Mouse (Mus musculus) hindbrain, embryonic 14.5 days (tissue): ENCODE measurements around the gene Odf3. TPM values are rescaled to one million over a fixed set of nuclear protein-coding genes. Genes with fewer than 3 reads are reported as not detected.

Experiments
- ATAC-seq: fragments of 200-750 bp; cut with Nextera tagmentation; 2 replicates; pipeline ENCODE4 v1.8.0; 2017; ENCODE audit warnings: moderate number of reproducible peaks, mild to moderate bottlenecking, moderate TSS enrichment, moderate library complexity; ENCODE audit not compliant: low FRiP score
- DNase-seq: peaks from one replicate; pipeline ENCODE4 v3.0.0-alpha.2; 2015; ENCODE audit warnings: low spot score
- H3K27ac ChIP-seq: fragments of 300-500 bp; sonication (generic); 2 replicates; pipeline ENCODE4 v1.5.1; 2014; ENCODE audit warnings: mild to moderate bottlenecking, moderate library complexity
- H3K27me3 ChIP-seq: fragments of 300-500 bp; sonication (generic); 2 replicates; pipeline ENCODE4 v1.6.1; 2014; ENCODE audit warnings: mild to moderate bottlenecking, low read length, mixed read lengths; ENCODE audit not compliant: control insufficient read depth, insufficient read depth
- H3K36me3 ChIP-seq: fragments of 300-500 bp; sonication (generic); replicated peaks from 2 replicates; pipeline ENCODE4 v1.6.1; 2014; ENCODE audit not compliant: control insufficient read depth, insufficient read depth
- H3K4me1 ChIP-seq: fragments of 300-500 bp; sonication (generic); replicated peaks from 2 replicates; pipeline ENCODE4 v1.6.1; 2014; ENCODE audit warnings: antibody characterized with exemption, low read length, mixed read lengths; ENCODE audit not compliant: control insufficient read depth, insufficient read depth
- H3K4me2 ChIP-seq: fragments of 300-500 bp; sonication (generic); replicated peaks from 2 replicates; pipeline ENCODE4 v1.6.1; 2014; ENCODE audit warnings: mild to moderate bottlenecking, moderate library complexity
- H3K4me3 ChIP-seq: fragments of 300-500 bp; sonication (generic); replicated peaks from 2 replicates; pipeline ENCODE4 v1.5.1; 2014; ENCODE audit warnings: mild to moderate bottlenecking, low read length
- H3K9ac ChIP-seq: fragments of 300-500 bp; sonication (generic); 2 replicates; pipeline ENCODE4 v1.6.1; 2014
- H3K9me3 ChIP-seq: fragments of 300-500 bp; sonication (generic); 2 replicates; pipeline ENCODE4 v1.6.1; 2016; ENCODE audit warnings: low read length; ENCODE audit not compliant: control insufficient read depth
- WGBS: fragments of 180-500 bp; shearing (Covaris S2); extraction: QIAGEN DNeasy Blood & Tissue Kit; methylation state at CpG from one replicate; pipeline ENCODE4 v1.1.7; 2014; 5-methylcytosine and 5-hydroxymethylcytosine counted together
- polyA plus RNA-seq: library from polyadenylated mRNA; unstranded; fragments of >200 nt; fragmentation: Nextera tagmentation; extraction: Ambion mirVana; gene quantifications from 2 replicates; pipeline ENCODE4 v1.2.1, GENCODE M21; 2014

Odf3 gene
- polyA plus RNA-seq, 1 experiment from 2014 or later = not detected

DNA sequence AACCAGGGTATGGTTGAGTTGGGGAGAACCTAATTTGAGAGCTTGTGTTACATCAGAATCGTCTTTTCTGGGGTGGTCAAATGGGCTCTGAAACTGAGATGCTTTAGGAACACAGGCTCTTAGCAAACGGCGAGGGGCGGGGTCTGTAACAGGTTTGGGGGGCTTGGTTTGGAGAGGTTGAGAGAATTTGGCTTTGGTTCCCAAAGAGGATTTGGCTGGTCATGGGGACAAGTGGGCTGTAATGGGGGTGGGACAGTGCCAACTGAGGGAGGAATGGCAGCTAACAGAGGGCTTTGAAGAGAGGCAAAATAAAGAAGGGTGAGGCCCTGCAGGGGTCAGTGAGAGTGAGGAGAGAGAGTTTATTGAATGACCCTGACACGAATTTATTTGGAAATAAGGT, 8.0 kb upstream of the Odf3 start:
- H3K9ac ChIP-seq = no peak overlapping the region
- DNase-seq (no peak), ATAC-seq (no peak)
- no peak overlapping the region for H3K4me3 ChIP-seq
- H3K36me3 ChIP-seq = no peaks in the 10 kb centered on the region
- H3K4me1 ChIP-seq = no peaks in the 10 kb centered on the region
- no peak overlapping the region for H3K4me2 ChIP-seq
- WGBS = 67% methylated on average over 5 of the region's 5 CpGs
- H3K9me3 ChIP-seq = no peaks in the 10 kb centered on the region
- H3K27me3 ChIP-seq = peaks cover 11% of the 10 kb centered on the region; the same call in 1 of the 2 replicates
- H3K27ac ChIP-seq = no peak overlapping the region

DNA sequence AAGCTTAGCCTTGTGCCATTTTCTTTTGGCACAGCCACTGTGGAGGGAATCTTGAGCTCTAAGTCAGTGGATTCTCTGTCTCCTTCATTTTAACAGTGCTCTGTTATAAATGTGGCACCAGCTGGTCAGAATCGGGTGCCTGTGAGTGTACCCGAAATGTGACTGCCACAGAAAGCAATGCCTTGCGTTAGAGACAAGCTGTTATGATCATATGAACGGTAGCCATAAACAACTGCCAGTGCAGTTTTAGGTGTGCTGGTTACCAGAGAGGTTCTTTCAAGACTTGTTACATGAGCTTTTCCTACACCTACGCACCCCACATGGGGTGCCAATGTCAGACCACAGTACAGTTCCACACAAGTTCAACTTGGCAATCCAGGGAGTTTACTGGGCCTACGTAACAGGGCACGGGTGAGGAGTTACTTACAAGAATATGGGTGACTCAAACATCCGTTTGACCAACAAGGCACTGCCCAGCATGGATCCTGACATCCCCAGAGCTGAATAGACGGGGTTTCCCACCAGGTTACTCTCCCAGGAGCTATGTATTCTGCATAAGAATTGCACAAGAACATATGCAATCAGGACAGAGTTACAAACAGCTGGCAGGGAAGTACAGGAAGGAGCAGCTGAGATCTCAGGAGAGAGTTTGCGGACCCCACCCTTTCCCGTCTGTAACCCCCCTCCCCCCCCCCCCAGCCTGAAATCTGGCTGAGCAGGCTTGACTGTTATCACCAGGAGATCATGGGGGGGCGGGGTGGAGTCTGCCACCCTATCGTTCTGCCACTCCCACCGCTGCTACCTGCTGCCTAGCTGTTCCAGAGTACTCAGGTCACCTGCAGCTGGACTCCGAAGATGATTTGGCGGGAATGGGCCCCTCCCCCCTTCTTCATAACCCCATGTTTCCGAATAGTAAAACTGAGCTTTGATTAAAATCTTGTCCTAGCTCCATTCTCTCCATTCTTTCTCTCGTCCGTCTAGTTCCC, 6.6 kb upstream of the Odf3 start:
- 42% methylated on average over 19 of the region's 19 CpGs for WGBS
- DNase-seq (no peak), ATAC-seq (no peak)
- no peak overlapping the region for H3K4me3 ChIP-seq
- H3K9ac ChIP-seq = no peak overlapping the region
- H3K9me3 ChIP-seq = no peaks in the 10 kb centered on the region
- H3K36me3 ChIP-seq = no peaks in the 10 kb centered on the region
- H3K4me1 ChIP-seq = no peaks in the 10 kb centered on the region
- H3K27ac ChIP-seq = no peak overlapping the region
- peaks cover 11% of the 10 kb centered on the region; the same call in 1 of the 2 replicates for H3K27me3 ChIP-seq
- H3K4me2 ChIP-seq = no peak overlapping the region

DNA sequence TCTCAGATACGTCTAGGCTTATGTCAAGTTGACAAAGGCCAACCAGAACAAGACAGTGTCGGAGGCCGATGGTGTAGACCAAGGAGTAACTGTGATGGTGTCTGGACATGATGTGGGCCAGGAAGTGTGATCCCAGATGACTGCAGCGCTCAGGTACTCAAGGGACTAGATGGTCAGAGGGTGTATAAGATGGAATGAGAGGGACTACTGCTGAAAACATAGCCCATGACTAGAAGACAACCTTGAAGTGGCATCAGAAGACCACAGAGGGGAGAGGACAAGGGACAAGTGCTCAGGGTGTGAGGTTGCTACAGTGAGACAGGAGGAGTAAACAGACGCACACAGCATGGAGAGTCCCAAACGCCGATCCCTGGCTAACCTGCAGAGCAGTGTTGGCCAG, 3.8 kb upstream of the Odf3 start:
- Histone ChIP-seq H3K9ac (no peak overlapping the region), H3K27ac (no peak overlapping the region), H3K36me3 (no peaks in the 10 kb centered on the region), H3K9me3 (no peaks in the 10 kb centered on the region), H3K4me2 (no peak overlapping the region), H3K27me3 (peaks cover 11% of the 10 kb centered on the region; the same call in 1 of the 2 replicates), H3K4me1 (no peaks in the 10 kb centered on the region), H3K4me3 (no peak overlapping the region)
- 80% methylated on average over 7 of the region's 7 CpGs for WGBS
- ATAC-seq (no peak), DNase-seq (no peak)

DNA sequence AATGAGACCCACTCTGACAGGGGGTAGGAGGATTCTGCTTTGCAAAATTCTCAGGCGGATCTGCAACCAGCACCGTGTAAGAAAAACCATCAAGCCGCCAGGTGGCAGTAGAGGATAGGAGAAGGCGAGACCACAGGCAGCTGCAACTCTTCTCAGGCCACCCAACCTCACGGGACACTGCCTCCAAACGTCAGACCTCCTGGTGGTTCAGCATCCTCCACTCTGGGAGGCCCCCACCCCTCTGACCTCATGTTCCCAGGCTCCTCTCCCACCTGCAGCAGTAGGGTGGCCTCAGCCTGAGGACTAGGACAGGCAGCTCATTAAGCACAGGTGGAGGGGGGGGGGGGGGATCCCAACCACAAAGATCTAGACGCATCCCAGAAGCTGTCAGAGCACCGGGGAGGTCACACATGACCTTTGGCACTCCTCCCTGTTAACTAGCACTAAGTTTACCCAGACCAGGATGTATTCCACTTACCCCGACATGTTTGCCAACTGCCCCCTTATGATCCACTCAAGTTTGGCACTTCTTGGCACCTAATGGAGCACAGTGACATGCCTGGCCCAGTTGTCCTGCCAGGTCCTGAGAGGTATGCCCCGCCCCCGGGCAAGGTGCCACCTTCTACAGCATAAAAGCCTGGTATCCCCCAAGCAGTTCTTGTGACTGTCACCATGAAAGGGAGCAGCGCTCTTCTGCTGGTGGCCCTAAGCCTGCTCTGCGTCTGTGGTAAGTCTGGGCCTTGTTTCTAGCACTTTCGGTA, 2.5 kb upstream of the Odf3 start, which contains the start of gene Scgb1c1:
Gene Scgb1c1, plus strand, starts transcription at position 643 of the 761 bp plus-strand sequence.
- Histone ChIP-seq H3K27me3 (peaks cover 11% of the 10 kb centered on the region; the same call in 1 of the 2 replicates), H3K4me3 (no peak within 1 kb of the TSS), H3K36me3 (no peaks in the 10 kb centered on the region), H3K27ac (no peak within 1 kb of the TSS), H3K4me2 (no peak within 1 kb of the TSS), H3K4me1 (no peaks in the 10 kb centered on the region), H3K9ac (no peak within 1 kb of the TSS), H3K9me3 (no peaks in the 10 kb centered on the region)
- ATAC-seq = peak; percentile 76
- peak; percentile 87 for DNase-seq
- 35% methylated on average over 14 of the region's 14 CpGs for WGBS

DNA sequence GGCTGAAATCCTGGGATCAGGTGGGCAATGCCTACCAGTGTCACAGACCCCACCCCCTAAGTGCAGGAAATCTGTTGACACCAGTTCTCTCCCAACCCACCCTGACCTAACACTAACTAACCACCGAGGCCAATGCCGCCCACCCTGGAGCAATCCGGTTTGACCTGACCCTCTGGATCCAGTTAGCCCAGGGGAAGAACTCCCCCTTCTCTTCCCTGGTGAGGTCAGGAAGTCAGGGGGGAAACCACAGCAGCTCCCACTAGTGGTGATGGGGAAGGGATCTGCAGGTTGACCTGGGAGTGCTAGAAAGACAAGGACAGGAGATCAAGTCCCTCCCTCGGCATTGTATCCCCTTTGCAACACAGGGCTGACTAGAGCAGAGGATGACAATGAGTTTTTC, 1.9 kb upstream of the Odf3 start:
- Histone ChIP-seq H3K9me3 (no peaks in the 10 kb centered on the region), H3K9ac (no peak overlapping the region), H3K27ac (no peak overlapping the region), H3K4me2 (no peak overlapping the region), H3K36me3 (no peaks in the 10 kb centered on the region), H3K4me1 (no peaks in the 10 kb centered on the region), H3K4me3 (no peak overlapping the region), H3K27me3 (peaks cover 11% of the 10 kb centered on the region; the same call in 1 of the 2 replicates)
- 69% methylated on average over 4 of the region's 4 CpGs for WGBS
- ATAC-seq (no peak), DNase-seq (no peak)

DNA sequence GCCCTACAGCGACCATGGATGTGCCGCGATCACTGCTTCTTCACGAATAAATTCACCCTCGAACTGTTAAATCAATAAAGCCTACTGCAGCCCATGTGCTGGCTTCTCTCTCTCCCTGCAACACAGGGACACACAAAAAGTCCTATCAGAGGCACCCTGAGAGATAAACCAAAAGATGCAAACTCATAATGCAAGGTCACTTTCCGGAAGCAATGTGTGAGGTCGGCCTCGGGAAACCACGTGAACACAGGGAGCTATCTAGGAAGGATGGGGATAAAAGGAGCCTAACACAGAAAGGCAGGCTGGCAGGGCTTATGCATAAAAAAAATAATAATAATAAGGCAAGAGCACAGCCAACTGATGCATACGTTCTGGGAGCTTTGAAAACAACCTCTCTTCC, 929 bp upstream of the Odf3 start:
- Histone ChIP-seq H3K4me1 (no peaks in the 10 kb centered on the region), H3K9ac (no peak overlapping the region), H3K27me3 (peaks cover under 1% of the 10 kb centered on the region; the same call in 1 of the 2 replicates), H3K36me3 (peaks cover 4% of the 10 kb centered on the region), H3K9me3 (no peaks in the 10 kb centered on the region), H3K4me2 (no peak overlapping the region), H3K4me3 (no peak overlapping the region), H3K27ac (no peak overlapping the region)
- ATAC-seq (no peak), DNase-seq (no peak)
- 90% methylated on average over 10 of the region's 10 CpGs for WGBS

DNA sequence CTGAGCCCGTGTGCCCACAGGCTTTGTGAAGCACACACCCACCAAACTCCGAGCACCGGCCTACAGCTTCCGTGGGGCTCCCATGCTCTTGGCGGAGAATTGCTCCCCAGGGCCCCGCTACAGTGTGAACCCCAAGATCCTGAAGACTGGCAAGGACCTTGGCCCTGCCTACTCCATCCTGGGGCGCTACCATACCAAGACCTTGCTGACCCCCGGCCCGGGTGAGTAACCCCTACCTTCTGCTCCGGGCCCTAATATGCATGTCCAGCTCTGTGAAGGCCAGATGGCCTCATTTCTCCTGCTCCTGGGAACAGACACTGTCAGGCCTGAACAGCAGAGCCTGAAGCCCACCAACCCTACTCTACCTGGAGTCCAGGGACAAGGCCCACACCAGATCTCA, 986 bp downstream of the Odf3 start:
- WGBS = 95% methylated on average over 10 of the region's 10 CpGs
- no peak for ATAC-seq

DNA sequence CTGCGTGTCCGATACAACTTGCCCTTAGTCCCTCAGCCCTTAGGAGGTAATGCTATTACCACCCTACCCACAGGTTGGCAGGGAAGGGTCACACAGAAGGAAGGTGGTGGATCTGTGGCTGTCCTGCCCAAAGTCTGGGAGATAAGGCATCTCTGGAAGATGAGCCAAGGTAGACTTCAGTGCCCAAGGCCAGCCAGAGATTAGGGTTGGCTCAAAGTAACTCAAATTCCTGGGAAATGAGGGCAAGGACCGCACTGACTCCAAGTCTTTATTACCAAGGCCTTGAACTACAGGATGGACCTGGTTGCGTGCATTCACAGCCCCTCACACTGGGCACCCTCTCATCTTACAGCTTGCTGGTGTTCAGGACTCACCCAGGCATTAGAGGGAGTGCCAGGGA, 4.3 kb downstream of the Odf3 start:
- H3K9ac ChIP-seq = no peak overlapping the region
- 93% methylated on average over 4 of the region's 4 CpGs for WGBS
- H3K36me3 ChIP-seq = peaks cover 36% of the 10 kb centered on the region
- ATAC-seq (no peak), DNase-seq (no peak)
- H3K4me3 ChIP-seq = no peak overlapping the region
- H3K27ac ChIP-seq = no peak overlapping the region
- peaks cover 8% of the 10 kb centered on the region for H3K4me1 ChIP-seq
- H3K4me2 ChIP-seq = no peak overlapping the region
- no peaks in the 10 kb centered on the region for H3K9me3 ChIP-seq
- no peaks in the 10 kb centered on the region for H3K27me3 ChIP-seq

More for the DNA sequence above, 986 bp downstream of the Odf3 start:
- Histone ChIP-seq H3K9ac (no peak overlapping the region), H3K27ac (no peak overlapping the region), H3K9me3 (no peaks in the 10 kb centered on the region), H3K4me2 (no peak overlapping the region), H3K36me3 (peaks cover 23% of the 10 kb centered on the region), H3K4me1 (no peaks in the 10 kb centered on the region), H3K4me3 (no peak overlapping the region), H3K27me3 (no peaks in the 10 kb centered on the region)
- DNase-seq = no peak

DNA sequence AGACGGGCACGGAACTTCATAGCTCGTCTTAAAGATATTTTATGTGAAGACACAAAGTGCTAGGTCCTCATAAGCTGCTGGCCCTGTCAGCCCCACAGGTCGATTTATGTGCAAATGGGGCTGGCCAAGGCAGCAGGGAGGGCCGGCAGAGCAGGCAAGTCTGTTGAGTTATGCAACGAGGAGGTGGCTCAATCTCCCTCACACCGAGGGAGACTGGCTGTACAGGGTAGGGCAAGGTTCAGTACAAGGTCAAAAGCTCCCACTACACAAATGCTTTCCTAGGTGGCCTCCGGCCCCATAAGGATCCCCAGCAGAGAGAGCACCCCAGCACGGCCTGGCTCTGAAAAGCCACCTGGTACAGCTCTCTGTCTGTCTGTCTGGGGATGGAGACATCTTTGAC, 5.8 kb downstream of the Odf3 start:
- Histone ChIP-seq H3K4me3 (no peak overlapping the region), H3K4me1 (peaks cover 16% of the 10 kb centered on the region), H3K27ac (no peak overlapping the region), H3K9me3 (no peaks in the 10 kb centered on the region), H3K9ac (no peak overlapping the region), H3K27me3 (no peaks in the 10 kb centered on the region), H3K36me3 (peaks cover 37% of the 10 kb centered on the region), H3K4me2 (no peak overlapping the region)
- WGBS = 86% methylated on average over 9 of the region's 9 CpGs
- ATAC-seq = no peak
- DNase-seq = no peak
